Mouse (Mus musculus): ENCODE measurements around the gene Soga1.

Gene Soga1

GRCm38 (mm10) chr2:157035371-157035770 lies 43.7 kb downstream of the Soga1 start:
- no peak for DNase-seq

DNA sequence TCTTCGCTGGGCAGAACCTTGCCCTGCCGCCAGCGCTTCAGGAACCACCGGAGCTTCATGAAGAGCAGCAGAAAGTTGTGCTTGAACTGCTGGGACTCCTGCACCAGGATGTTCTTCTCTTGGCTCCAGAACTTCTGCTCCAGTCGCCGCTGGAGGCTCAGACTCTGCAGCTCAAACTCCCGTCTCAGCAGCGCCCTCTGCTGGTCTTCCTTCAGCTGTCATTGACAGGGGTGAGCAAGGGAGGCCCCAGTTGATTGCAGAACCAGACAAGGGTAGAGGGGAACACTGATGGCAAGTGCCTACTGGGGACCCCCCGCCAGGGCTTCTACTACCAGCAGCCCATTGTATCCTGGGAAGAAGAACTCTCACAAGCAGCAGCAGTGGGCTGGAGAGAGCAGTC lies 48.2 kb downstream of the Soga1 start:
- peak; percentile 61 for DNase-seq

- DNase-seq: no peak
Measured at GRCm38 (mm10) chr2:157028261-157028660, 50.8 kb downstream of the Soga1 start.

DNA sequence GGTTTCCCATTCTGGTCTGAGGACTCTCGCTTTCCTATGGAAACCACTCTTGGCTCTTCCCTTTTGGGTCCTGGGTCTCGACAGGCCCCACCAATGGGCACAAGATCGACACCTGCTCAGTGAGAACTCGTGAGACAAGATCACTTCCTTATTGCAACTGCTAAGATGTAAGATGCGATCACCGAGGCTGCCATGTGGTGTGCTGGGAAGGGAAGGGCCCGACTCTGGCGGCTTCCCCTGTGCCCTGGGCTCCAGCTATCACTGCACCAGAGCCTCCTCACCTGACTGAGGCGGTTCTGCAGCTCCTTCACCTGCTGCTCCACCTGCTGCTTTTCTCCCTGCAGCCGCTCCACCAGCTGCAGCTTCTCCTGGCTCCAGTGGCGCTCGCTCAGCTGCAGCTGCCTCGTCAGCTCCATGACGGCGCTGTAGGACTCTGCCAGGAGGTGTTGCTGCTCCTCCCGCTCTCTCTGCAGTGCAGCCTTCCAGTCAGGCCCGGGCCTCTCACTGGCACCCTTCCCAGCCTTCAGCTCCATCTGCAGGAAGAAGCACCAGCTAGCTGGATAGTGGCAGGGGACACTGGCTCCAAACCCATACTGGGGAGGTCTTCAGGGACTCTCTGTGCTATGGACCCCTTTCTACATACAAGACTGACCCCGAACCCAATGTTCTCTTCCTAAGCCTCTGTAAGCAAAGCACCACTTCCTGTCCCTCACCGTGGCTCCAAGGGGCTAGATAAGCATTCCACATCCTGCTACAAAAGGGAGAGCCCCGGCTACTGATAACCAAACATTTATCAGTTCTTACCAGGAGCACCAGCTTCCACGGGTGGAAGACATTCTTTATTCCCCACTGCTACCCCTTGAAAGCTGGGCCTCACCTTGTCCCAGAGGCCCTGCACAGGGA lies 51.7 kb downstream of the Soga1 start:
- no peak for DNase-seq

DNA sequence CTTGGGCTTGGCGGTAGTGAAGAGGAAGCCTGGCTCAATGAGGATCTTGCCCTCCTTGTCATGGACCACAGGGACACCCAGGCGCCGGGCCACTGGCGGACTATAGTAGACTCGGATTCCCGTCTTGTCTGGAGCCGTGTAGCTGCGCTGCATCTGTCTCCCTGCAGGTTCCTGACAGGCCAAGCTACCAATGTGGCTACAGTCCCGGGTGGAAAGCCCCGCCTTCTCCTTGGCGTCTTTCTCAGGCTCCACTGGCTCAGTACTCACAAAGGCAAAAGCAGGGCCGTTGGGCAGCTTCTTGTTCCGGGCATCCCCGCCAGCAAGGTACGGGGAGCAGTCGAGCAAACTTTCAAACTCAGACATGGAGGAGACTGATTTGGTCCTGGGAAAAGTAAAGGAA lies 57.9 kb downstream of the Soga1 start:
- no peak for DNase-seq

- no peak for DNase-seq
Measured at GRCm38 (mm10) chr2:157019228-157019627, 59.8 kb downstream of the Soga1 start.

DNA sequence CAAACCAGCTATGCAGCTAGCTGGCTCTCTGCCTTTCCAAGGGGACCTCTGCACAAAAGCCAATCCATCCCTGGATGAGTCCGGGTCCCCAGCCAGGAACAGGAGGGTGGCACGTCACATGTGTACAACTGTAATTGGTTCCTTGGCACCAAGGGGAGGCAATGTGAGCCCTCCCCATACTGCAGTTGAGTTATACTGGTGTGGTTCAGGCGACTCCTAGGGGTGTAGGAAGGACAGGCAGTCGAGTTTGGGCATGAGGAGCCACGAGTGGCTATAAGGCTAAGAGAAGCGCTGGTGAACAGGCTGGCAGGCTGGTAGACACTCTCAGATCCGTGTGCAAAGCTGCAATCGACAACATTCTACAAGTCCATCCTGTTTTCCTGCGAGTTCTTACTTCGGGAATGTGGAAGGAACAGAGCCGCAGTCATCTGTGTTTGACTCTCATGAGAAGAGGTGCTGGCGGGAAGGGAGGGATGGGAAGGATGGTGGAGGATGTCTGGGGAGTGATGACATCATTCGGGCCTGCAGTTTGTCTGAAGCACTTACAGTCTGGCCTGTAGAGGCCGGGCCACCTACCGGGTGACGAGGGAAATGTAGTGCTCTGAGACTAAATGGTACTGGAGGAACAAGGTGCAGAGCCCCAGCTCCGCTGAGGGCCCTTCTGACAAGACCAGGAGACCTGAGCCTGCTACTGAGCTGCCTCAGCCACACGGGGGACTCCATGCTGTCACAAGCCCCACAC lies 62.4 kb downstream of the Soga1 start:
- DNase-seq: no peak

GRCm38 (mm10) chr2:157012341-157012740 lies 66.7 kb downstream of the Soga1 start:
- DNase-seq: no peak

DNA sequence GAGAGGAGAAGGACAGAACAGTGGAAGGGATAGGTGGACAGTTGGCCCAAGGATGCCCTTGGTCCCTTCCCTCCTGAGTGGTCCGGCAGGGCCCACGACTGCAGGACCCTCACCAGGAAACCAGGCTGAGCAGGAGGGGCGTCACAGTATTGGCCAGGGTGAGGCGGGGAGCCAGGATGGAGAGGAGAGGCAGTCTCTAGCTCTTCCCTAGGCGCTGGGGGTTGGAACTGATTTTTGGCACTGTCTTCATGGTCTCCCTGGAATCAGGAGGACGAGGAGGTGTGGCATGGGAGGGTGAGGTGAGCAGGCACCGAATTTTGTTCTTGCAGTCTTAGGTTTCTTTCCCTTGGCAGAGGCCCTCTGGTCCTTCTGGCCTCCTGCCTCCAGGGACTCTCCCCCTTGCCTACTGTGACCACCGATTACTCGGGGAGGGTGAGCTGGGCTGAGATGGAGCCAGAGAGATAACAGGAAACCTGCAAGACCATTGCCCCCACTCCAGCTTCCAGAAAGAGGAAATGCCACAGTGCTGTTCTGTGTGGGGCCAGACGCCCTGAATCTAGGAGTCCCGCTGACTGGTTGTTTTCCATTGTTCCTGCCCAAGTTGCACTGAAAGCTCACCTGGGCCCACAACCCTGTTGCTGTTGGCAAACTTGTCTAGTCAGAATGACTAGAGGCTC lies 68.3 kb downstream of the Soga1 start:
- no peak for DNase-seq

GRCm38 (mm10) chr2:157010121-157010520 lies 68.9 kb downstream of the Soga1 start:
- DNase-seq: no peak

DNA sequence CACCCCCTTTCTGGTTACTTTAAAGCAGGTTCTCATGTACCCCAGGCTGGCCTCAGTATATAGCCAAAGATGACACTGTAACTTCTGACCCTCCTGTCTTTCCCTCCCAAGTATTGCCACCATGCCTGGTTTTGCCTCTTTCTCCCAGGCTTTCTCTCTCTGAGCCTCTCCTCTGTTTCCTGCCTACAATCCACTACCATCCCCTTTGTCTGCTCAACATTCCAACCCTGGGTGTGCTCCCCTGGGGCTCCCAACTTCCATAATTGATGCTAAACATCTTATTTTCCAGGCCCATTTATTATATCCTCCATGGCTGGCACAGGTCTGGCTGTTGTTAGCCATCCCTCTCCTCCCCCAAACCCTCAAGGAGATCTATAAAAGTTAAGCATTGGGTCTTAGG lies 70.5 kb downstream of the Soga1 start:
- DNase-seq: no peak

DNA sequence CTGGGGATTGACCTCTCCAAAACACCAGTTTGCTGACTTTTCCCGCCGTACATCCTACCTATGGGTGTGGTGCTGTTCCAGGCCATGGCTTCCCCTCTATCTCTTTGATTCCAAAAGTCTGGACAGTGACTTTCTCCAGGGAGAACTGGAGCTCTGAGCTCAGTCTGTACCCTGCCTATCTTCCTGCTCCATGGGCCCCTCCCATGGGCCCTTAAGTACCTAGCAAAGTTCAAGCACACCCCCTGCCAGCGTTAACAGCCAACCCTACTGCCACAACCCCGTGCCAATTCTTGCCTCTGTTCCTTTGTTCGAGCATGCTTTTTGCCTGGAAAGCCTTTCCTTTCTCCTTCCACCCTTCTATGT lies 71.8 kb downstream of the Soga1 start:
- DNase-seq: no peak

GRCm38 (mm10) chr2:157006511-157007233 lies 72.4 kb downstream of the Soga1 start, which contains the start of gene Dsn1:
Gene Dsn1 (minus strand): TSS chr2:157007154.
- peak; percentile 81 for DNase-seq

GRCm38 (mm10) chr2:157002321-157002720 lies 76.7 kb downstream of the Soga1 start:
- DNase-seq: peak; percentile 19

- DNase-seq: no peak
Measured at GRCm38 (mm10) chr2:156998263-156998662, 80.8 kb downstream of the Soga1 start.

- DNase-seq: peak; percentile 53
Measured at GRCm38 (mm10) chr2:156996576-156996975, 82.5 kb downstream of the Soga1 start.

GRCm38 (mm10) chr2:156991470-156992319 lies 87.4 kb downstream of the Soga1 start, which contains the start of gene Ndrg3:
Gene Ndrg3 (minus strand): TSS chr2:156992056.
- DNase-seq: peak; percentile 98

DNA sequence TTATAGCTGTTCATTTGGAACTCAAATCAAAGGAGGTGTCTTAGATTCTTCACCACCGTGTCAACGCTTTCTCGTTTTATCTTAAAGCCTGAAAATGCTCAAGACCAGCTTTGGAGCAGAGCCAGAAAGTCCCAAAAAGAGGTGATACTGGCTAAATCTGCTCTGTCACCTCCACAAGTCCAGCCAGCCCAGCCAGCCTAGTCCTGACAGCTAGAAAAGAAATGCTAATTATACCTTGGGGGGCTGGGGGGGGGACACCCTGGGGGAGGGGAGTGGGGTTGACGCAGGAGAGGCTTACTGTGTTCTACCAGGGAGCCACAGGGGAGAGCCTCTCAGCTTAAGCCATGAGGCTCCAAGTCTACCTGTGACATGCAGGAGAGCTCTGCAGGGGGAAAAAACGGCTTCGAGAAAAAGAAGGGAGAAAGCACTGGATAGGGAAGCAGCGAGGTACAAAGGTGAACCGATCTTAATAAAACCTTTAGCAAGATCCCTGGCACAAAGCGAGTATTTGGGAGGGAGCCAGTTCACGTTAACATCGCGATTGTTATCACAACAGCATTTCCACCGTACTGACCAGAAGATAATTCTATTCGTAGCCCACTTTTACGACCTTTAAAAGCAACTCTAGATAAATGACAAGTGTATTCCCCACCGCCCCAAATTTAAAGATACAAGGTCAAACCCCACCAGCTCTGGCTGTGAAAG lies 88.2 kb downstream of the Soga1 start:
- peak; percentile 29 for DNase-seq

GRCm38 (mm10) chr2:156987316-156987715 lies 91.7 kb downstream of the Soga1 start:
- no peak for DNase-seq

GRCm38 (mm10) chr2:156982864-156983263 lies 96.2 kb downstream of the Soga1 start:
- no peak for DNase-seq

DNA sequence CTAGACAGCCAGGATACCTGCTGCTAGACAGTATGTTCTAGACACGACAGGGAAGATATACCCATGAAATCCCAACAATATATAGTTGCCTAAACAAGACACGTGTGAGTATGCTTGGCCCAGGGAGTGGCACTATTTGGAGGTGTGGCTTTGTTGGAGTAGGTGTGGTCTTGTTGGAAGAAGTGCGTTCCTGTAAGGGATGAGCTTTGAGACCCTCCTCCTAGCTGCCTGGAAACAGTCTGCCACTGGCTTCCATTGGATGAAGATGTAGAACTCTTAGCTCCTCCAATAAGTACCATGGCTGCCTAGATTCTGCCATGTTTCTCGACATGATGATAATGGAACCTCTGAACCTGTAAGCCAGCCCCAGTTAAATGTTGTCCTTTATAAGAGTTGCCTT lies 97.8 kb downstream of the Soga1 start:
- DNase-seq: no peak

Measured in kidney, adult 11 months (tissue).